8 mouse cellular contexts compared by ENCODE assay signal in the genomic region with DNA sequence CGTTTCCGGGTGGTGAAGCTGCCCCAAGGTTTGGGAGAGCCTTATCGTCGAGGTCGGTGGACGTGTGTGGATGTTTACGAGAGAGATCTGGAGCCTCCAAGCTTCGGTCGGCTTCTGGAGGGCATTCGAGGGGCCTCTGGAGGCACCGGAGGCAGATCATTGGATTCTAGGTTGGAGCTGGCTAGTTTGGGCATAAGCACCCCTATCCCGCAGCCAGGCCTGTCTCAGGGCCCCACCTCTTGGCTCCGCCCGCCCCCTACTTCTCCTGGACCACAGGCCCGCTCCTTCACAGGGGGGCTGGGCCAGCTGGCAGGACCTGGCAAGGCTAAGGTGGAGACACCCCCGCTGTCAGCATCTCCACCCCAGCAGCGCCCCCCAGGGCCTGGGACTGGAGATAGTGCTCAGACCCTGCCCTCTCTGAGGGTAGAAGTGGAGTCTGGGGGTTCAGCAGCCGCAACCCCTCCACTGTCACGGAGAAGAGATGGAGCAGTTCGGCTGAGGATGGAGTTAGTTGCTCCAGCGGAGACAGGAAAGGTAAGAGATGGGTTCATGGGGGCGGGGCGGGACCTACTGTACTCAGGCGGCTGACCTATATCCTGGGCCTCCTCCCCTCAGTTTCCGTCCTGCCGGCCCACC. TPM values are rescaled to one million over a fixed set of nuclear protein-coding genes. Genes with fewer than 3 reads are reported as not detected.
A peak's percentile ranks its signal among the peaks of the same experiment; 100 is the strongest.
DNase-seq lines count a peak whose midpoint lies in the region; ATAC-seq lines count a peak whose summit lies in the region.

No protein-coding gene starts in this region.

- H3K36me3 ChIP-seq in kidney, embryonic 14.5 days (ENCODE audit: control insufficient read depth, insufficient read depth, low read length) = peaks cover 19% of the 10 kb centered on the region

- no peaks in the 10 kb centered on the region for H3K27me3 ChIP-seq in kidney, embryonic 14.5 days (ENCODE audit: control insufficient read depth, insufficient read depth, low read length)

- H3K4me1 ChIP-seq in kidney, embryonic 14.5 days (ENCODE audit: control insufficient read depth, insufficient read depth, low read length) = peaks cover 24% of the 10 kb centered on the region

- H3K4me3 ChIP-seq in kidney, embryonic 14.5 days (ENCODE audit: low read length) = peak overlapping the region; percentile 80

- H3K9me3 ChIP-seq in kidney, embryonic 14.5 days (ENCODE audit: control insufficient read depth, low read length) = no peaks in the 10 kb centered on the region

- peak overlapping the region; percentile 99 for H3K4me2 ChIP-seq in kidney, embryonic 14.5 days (replicated peaks; ENCODE audit: low read depth, low read length)

- no peak for ATAC-seq in kidney, embryonic 14.5 days (ENCODE audit: low FRiP score, low TSS enrichment)

- DNase-seq in retina, postnatal 1 day = peak; percentile 38
- DNase-seq in retina, embryonic 14.5 days (ENCODE audit: low spot score) = no peak
- DNase-seq in cerebellum, postnatal 10 days = peak; percentile 71 to 81
- DNase-seq in heart, adult 18-20 months = peak; percentile 72 to 76
- peak; percentile 55 for DNase-seq in lung, postnatal 14 days
- peak; percentile 75 to 76 for DNase-seq in spleen, postnatal 10 days (ENCODE audit: low spot score in 2 of 2)
- no peak for DNase-seq in ovary, adult 18-20 months (ENCODE audit: low spot score)

- peak overlapping the region; percentile 98 for H3K27ac ChIP-seq in kidney, embryonic 14.5 days (ENCODE audit: low read depth, low read length)

- WGBS in kidney, embryonic 14.5 days = under 1% methylated on average over 26 of the region's 26 CpGs

- peak overlapping the region; percentile 95 for H3K9ac ChIP-seq in kidney, embryonic 14.5 days (ENCODE audit: low read depth, low read length)

RNA-seq across cellular contexts. Expression of a gene that starts 1.9 kb away (rescaled TPM):
- 100 to 1,000 TPM; 240 to 253 TPM for total RNA-seq in heart, adult 18-20 months (2021)
- 104 and 121 TPM in 2 replicates for polyA plus RNA-seq in kidney, embryonic 14.5 days (2014; fragmentation: Nextera tagmentation; extraction: Ambion mirVana)

RNA-seq across cellular contexts. Expression of a gene that starts 6.0 kb away (rescaled TPM):
- 1 to 10 TPM in 1 of 2 experiments, under 1 TPM in 1; 0.79 to 1.1 TPM for total RNA-seq in heart, adult 18-20 months (2021)
- 0.56 and 1.1 TPM in 2 replicates for polyA plus RNA-seq in kidney, embryonic 14.5 days (2014; fragmentation: Nextera tagmentation; extraction: Ambion mirVana)

RNA-seq across cellular contexts. Expression of a gene that starts 31.2 kb away (rescaled TPM):
- 10 to 100 TPM in 1 of 2 experiments, 1 to 10 TPM in 1; 9.9 to 12.0 TPM for total RNA-seq in heart, adult 18-20 months (2021)
- 41.6 and 54.8 TPM in 2 replicates for polyA plus RNA-seq in kidney, embryonic 14.5 days (2014; fragmentation: Nextera tagmentation; extraction: Ambion mirVana)

RNA-seq across cellular contexts. Expression of a gene that starts 40.0 kb away (rescaled TPM):
- total RNA-seq in heart, adult 18-20 months (2021) = 10 to 100 TPM; 24.2 to 28.7 TPM
- polyA plus RNA-seq in kidney, embryonic 14.5 days (2014; fragmentation: Nextera tagmentation; extraction: Ambion mirVana) = 11.8 and 16.4 TPM in 2 replicates

RNA-seq across cellular contexts. Expression of a gene that starts 40.2 kb away (rescaled TPM):
- total RNA-seq in heart, adult 18-20 months (2021) = under 1 TPM; 0.22 to 0.72 TPM
- polyA plus RNA-seq in kidney, embryonic 14.5 days (2014; fragmentation: Nextera tagmentation; extraction: Ambion mirVana) = 21.8 and 27.4 TPM in 2 replicates

Comparison
In these comparisons a context has a peak if more than half of its experiments do, and no peak if none do; other contexts are left out.
1. DNase-seq: peak in retina, postnatal 1 day (single experiment), cerebellum, postnatal 10 days (2 of 2), heart, adult 18-20 months (2 of 2), lung, postnatal 14 days (single experiment) and spleen, postnatal 10 days (2 of 2); none in retina, embryonic 14.5 days (single experiment) and ovary, adult 18-20 months (single experiment).